Mouse (Mus musculus) thymus, postnatal 4 days (tissue): ENCODE results near the gene Mcf2l.

ENCODE experiments used
- DNase-seq: peaks from one replicate; pipeline ENCODE4 v3.0.0; 2021

The Mcf2l gene

DNA sequence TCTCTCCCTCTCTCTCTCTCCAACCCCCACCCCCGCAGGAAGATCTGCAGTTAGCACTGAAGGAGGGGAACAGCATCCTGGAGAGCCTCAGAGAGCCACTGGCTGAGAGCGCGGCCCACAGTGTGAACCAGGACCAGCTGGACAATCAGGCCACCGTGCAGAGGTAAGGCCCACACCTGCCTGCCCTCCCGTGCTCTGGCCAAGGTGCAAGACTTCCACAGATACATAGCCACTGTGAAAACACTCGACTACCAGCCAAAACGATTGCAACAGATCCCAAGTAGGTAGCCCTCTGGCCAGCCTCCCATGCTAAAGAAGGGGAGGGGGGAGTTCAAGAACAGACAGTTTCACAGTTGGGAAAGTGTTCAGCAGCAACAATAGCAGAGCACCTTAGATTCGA lies 124.7 kb downstream of the Mcf2l start:
- no peak for DNase-seq

DNA sequence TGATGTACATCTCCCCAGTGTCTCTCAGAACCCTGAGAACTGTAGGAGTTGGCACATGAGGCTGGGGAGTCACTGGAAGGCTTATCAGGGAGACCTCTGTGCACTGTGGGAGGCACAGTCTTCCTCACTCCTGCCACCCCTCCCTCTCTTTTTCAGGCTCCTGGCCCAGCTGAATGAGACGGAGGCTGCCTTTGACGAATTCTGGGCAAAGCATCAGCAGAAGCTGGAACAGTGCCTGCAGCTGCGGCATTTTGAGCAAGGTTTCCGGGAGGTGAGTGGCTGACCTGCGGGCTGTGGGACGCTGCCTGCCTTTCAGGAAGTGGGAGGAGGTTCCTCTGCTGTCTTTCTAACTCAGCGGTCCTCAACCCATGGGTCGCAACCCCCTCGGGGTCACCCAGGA lies 126.2 kb downstream of the Mcf2l start:
- no peak for DNase-seq

DNA sequence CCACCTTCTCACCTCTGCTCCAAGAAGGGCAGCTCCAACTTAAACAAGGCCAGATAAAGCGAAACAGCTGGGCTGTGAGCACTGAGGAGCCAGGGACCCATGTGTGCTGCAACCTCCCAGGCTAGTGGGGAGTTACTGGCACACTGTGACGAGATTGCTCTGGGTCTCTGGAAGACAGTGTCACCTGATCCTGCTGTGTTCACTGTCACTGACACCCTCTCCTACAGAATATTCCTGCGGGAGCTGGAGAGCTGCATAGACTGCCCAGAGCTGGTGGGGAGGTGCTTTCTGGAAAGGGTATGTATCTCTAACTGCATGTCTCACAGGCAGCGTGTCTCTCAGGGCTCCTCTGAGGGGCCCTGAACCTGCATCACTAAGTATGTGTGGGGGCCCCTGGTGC lies 133.9 kb downstream of the Mcf2l start:
- DNase-seq = no peak

DNA sequence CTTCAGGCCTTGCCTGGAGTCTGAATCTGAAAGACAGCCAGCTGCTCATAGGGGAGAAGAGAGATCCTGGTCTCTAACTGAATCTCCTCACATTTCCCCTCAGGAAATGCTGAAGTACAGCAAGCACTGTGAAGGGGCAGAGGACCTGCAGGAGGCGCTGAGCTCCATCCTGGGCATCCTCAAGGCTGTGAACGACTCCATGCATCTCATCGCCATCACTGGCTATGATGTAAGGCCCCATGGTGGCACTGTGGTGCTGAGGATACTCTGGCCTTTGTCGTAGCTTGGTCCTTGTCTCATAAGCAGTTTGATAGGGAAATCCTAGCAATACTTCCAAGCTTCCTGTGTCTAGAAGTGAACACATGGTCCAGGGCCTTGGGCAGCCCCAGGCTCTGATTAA lies 136.7 kb downstream of the Mcf2l start:
- DNase-seq = no peak

DNA sequence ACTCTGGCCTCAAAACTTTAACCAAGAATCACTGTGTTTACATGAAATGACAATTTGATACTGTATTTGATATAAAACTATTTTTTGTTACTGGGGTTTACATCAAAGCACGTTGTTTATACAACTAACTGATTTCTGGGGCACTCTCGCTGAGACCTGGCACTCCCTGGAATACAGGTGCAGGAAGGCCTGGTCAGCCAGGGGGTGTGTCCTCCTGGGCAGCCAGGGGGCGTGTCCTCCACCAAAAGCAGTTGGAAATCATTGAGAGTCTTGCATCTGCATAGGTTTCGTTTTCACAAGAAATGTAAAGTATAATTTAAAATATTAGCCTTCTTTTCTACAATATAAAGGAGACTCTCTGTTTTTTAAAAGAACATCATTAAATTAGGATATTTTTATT lies 146.0 kb downstream of the Mcf2l start:
- no peak for DNase-seq

DNA sequence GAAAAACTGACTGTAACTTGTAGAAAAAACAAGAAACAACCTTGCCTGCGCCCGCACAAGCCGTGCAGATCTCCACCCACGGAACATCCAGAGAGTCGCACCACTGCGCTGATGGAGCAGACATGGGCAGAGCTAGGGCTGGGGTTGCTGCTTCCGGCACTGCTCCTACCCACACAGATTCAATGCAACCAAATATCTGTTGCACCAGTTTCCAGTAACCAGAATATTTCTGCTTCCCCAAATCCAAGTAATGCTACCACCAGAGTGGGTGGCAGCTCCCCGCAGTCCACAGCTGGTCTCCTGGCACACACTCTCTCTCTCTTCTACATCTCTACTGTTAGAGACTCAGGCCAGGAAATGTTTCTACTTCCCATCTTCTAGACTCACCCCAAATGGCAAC lies 148.2 kb downstream of the Mcf2l start:
- no peak for DNase-seq

DNA sequence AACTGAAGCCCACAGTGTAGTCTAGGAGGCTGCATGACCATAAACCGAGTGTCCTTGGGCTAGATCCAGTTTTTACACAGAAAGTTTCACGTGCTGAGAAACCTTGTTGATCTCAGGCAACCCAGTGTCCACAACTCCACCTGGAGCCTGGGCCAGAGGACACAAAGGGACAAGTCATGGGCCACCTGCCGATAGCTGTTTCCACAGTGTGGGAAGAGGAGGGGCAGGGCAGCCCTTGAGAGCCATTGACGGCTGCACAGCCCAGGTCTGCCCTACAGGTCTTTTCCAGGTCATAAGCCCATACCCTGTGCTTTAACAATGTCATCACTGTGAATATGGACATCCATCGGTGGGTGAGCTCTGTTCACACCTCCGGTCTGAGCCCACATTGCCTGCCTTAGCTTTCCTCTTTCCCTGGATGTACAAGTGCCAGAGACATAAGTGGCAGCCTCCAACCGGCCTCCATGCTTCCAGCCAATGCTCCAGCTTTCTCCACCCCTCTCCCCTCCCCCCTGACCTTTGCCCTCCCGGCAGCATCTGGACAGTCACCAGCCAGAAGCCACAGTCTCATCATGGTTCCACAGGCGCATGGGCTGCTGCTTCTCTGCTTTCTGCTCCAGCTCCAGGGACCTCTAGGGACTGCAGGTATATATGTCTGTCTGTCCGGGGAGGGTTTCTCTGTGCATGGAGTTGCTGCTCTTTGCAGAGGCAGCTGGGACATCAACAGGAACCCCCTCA lies 152.1 kb downstream of the Mcf2l start, which contains the start of gene F7:
TSS of gene F7 (plus strand) at position 548 of the 738 bp plus-strand sequence.
- DNase-seq = no peak

DNA sequence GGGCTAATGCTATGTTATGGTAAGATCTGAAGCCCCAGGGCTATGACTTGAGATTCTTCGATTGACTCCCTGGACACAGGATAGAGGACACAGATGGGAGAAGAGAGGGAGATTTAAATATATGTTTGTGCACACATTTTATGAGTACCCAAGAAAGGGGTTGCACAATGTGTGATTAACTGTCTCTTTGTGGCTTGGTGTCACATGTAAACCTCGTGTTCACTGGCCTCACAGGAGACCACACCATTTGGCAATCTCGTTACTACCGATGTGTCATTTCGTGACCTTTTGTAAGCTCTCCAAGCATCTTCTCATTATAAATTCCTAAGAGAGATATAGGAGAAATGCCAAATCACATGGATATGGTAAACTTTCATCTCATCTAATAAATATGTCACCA lies 154.0 kb downstream of the Mcf2l start:
- DNase-seq = no peak

DNA sequence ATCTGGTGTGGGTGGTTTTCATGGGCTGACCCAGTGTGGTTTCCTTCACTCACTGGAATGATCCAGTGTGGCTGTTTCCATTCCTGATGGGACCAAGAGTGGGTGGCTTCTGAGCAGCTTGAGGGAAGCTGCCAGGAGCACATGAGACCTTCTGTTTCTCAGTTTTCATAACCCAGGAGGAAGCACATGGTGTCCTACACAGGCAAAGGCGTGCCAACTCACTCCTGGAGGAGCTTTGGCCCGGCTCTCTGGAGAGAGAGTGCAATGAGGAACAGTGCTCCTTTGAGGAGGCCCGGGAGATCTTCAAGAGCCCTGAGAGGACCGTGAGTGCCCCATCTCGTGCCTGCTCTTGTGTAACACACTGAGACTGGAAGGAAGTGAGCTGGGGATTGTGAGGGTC lies 154.9 kb downstream of the Mcf2l start:
- DNase-seq = no peak

DNA sequence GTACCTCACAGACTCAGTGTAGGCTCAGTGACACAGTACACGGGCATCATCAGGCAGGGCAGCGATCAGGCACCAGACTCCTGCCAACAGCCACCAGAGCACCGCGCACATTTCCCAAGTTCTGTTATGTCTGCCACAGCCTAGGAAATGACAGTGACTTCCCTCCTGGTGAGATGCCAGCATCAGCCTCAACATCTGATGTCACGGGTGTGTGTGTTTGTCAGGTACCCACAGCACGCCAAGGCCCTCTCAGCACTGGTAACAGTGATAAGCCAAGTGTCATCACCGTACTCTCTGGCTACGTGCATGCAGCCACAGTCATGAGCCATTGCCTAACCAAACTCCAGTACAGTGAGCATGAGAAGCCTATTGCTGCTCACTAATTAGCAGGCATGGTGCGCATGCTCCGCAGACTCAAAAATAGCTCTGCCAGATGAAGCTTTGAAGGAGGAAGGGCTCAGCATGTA lies 162.8 kb downstream of the Mcf2l start:
- DNase-seq = no peak

DNA sequence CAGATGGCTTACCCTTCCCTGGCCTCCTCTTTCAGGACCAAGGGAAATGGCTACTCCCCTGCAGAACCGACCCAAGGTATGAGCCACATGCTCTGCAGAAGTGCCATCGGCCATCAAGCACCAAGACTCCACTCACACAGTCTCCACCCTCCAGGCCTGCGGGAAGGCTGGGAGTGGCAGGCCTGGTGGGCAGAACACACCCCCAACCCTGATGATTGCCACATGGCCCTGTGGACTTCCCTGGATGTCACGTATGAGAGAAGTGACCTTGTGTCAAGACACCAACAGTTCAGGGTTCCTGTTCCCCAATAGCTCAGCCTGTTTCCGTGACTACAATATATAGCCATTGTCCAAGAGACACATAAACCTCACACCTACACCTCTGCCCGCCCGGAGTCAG lies 163.4 kb downstream of the Mcf2l start, which contains the start of gene F10:
TSS of gene F10 (plus strand) at position 294 of the 400 bp plus-strand sequence.
- no peak for DNase-seq

DNA sequence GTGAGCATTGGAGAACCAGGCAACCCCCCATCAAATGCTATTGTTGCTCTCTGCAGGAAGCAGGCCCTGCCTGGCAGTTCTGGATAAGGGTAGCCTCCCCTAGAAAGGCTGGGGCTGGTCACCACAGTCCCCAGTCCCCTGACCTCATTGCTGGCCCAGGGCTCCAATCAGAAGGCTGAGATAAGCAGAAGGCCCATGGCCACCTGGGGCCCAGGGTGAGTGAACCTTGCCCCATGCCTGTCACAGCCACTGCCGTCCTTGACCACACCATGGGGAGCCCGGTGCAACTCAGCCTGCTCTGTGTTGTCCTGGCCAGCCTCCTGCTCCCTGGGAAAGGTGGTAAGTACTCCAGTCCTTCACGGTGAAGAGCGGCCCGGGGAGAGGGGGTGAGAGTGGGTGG lies 164.0 kb downstream of the Mcf2l start:
- DNase-seq = no peak

DNA sequence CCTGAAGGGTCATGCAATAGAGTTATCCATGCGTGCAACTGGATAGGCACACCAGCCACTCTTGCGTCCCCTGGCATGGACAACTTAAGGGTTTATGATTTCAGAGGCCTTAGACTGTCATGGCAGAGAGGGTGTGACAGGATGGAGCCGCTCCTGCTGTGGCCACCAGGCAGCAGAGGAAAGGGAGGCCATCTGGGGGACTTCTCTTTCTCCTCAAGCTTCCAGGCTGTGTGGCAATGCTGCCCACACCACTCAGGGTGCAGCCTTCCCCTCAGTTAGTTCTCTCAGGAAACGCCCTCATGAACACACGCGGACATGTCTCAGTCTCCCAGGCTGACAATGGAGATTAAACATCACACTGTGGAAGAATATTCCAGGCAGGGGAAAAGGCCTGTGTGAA lies 165.4 kb downstream of the Mcf2l start:
- DNase-seq = no peak

DNA sequence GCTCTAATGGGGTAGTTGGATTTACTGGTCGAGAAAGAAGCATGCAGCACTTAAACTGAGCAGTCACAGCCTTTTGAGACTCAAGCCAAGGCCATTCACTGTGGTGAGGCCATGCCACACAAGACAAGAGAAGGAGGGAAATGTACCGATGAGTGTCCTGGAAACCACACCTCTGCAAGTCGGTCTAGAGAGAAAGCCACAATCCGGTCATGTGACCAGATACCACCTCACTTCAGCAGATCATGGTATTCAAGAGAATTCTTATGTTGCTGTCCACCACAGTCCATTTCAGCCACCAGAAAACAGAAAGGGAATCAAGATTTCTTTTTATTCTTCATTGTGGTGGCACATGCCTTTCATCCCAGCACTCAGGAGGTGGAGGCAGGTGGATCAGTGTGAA lies 167.9 kb downstream of the Mcf2l start:
- no peak for DNase-seq

DNA sequence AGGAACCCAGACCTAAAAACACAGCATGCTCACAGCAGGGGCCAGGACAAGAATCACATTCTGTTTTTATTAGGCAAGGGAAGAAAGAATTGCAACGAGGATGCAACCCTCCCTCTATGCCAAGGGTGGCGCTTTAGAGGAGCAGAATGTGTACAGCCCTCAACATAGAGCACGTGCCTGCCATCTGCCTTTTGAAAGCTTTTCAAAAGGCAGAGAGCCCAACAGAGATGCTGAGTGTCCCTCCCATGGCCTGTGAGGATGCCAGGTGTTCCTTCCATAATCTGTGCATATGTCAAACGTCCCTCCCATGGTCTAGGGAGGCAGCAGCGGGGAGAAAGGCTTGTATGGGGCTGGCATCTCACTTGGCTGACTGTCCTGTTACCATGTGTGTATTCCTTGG lies 174.0 kb downstream of the Mcf2l start:
- DNase-seq = no peak

DNA sequence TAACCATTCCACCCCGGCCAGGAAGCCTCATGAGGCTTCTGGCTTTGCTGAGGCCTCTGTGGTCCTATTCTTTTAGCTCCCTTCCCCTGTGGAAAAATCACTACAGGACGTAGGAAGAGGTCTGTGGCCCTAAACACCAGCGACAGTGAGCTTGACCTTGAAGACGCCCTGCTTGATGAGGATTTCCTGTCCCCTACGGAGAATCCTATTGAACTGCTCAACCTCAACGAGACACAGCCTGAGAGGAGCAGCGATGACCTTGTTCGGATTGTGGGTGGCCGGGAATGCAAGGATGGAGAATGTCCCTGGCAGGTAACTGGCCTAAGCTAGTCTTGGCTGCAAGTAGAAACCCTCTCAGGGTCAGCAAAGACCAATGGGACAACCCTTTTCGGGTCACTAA lies 176.9 kb downstream of the Mcf2l start:
- no peak for DNase-seq

DNA sequence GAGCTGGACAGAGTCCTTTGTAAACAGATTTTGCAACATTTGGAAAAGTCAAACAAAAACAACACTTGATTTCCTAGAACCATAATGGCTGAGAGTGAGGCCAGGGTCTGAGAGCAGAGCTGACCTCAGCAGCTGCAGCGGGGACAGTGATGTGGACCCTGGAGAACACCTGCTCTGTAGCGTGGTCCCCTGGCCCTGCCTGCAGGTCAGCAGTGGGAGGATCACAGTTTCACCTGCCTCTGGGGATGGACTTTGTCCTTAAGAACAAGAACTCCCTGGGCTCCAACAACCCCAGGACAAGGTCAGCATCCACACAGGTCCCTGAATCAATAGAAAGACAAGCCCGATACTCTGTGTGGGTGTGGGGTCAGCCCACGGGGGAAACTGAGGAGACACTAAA lies 183.7 kb downstream of the Mcf2l start:
- DNase-seq = no peak

DNA sequence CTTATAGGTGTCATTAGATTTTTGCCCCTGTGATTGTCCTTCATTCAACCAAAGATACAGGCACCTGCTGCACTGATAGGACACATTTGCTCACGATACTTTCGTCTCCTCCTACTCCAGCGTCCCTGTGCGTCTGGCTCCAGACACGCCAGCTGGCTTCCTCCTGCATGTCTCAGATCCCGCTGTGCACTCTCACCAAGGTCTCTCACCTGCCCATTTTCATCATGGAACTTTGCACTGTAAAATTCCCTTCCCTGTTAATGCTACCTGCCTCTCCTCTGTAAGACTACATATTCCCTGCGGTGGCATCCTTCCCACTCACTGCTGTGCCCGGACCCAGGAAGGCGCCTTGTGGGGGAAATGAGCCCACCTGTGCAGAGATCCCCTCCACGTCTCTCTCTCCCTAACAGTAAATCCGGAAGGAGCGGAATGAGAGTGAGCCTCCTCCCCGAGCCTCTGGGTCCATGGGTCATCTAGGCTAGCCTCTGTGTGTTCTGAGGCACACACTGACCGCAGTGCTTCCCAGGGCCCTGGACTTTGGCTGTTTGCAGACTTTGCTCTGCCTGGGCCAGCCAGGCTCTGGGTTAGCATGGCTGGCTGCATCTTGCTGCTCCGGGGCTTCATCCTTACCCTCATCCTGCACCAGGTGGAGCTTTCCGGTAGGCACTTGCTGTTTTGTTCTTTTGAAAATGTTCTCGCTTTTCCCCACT lies 187.0 kb downstream of the Mcf2l start, which contains the start of gene Proz:
TSS of gene Proz (plus strand) at position 474 of the 710 bp plus-strand sequence.
- no peak for DNase-seq

DNA sequence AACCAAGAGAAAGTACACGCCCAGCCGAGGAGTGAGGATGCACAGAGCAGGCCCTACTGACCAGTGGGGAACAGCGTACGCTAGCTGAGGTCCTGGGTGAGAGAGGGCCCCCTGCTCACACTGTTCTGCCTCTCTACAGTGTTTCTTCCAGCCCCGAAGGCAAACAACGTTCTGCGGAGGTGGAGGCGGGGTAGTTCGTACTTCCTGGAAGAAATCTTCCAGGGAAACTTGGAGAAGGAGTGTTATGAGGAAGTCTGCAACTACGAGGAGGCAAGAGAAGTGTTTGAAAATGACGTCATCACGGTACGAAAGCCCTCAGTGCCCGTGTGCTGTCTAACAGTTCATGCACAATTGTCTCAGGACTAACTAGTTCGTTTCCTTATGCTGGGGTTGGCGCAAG lies 189.5 kb downstream of the Mcf2l start:
- no peak for DNase-seq
